Mouse (Mus musculus) left cerebral cortex, adult 9 months (tissue): ENCODE results near the gene Ptpn6.

Source experiments
- DNase-seq, 2 experiments: peaks; one replicate each; pipeline ENCODE4 v3.0.0; 2022; ENCODE audit warnings: low spot score in 2 of 2

Ptpn6 gene

DNA sequence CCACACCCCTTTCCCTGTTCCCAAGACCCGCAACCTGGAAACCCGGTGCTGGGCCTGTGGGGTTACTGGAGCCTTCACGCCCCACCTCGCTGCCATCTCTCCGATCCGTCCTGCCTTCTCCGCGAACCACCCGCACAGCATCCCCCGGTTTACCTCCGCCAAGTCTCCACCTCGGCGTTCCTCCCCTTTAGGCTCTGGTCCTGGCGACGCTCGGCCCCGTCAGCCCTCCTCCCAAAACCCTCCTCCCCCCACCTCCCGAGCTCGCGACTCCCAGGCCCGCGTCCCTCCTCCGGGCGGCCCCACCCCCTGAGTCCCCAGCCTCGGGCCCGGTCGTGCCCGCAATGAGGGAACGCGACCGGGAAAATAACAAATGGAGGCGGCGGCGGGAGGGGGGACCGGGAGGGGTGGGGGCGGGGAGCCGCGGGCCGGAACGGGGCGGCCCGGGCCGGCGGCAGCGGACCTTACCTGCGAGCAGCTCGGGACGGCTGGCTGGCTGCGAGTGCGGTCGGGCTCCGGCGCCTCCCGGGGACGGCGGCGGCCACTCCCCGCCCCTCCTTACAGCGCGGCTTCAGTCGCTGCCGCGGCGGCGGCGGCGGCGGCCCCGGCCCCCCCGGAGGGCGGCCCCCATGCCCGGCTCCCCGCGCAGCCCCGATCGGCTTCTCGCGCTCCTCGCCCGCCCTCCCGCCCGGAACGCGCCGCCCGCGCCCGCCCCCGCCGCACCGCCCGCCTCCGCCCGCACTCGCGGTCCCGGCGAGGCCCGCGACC, 17.5 kb upstream of the Ptpn6 start, which contains the start of the genes Gm45234 and Atn1:
Gm45234 (minus strand) TSS at position 191 of the 765 bp plus-strand sequence.
Atn1 (minus strand) TSS at position 694 of the 765 bp plus-strand sequence.
- DNase-seq, result no peak

DNA sequence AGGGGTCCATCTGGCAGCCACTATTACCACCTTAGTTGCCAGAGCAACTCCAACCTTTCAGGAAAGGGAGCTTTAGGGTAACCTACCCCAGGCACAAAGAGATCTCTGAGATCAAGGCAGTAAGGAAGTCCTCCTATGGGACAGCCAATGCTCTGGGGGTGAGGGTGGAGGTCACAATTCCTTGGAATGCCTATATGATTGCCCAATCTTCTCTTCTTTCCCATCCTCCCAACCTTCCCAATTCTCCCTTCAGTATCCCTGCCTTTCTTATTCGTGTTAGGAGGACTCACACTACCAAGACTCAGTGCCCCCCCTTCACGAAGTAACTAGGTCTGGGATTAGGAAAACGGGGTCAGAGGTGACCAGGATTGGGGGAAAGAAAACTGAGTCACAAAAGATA, 16.8 kb upstream of the Ptpn6 start:
- no peak for DNase-seq

DNA sequence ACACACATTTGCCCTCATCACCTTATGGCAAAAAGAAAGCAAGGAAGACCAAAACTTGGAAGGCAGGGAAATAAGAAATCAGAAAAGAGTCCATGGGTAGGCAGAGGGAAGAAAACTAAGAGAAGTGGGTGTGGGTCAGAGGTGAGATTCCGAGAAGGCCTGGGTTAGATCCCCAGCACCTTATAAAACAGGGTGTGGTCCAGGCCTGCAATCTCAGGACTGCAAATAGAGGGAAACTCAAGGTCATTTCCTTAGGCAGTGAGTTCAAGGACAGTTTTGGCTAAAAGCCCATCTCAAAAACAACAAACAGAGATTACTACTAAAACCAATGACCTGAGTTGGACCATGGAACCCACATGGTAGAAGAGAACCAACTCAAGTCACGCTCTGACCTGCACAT, 15.3 kb upstream of the Ptpn6 start:
- DNase-seq, result no peak

DNA sequence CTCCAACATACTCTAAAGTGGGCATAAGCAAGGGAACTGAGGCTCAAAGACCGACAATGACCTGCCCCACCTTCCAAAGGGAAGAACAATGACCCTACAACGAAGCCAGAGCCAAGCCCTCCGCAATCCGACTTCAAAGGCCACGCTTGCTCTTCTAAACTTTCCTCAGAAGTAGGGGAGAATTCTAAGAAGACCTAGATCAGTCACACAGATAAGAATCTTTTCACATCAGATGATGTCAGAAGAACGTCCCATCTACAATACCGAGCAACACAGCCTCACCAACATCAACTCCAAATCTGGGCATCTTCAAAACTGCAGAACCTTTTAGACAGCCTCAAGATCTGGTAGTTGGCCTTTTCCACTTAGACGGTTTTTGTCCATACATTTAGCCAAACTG, 11.9 kb upstream of the Ptpn6 start:
- DNase-seq, result no peak

DNA sequence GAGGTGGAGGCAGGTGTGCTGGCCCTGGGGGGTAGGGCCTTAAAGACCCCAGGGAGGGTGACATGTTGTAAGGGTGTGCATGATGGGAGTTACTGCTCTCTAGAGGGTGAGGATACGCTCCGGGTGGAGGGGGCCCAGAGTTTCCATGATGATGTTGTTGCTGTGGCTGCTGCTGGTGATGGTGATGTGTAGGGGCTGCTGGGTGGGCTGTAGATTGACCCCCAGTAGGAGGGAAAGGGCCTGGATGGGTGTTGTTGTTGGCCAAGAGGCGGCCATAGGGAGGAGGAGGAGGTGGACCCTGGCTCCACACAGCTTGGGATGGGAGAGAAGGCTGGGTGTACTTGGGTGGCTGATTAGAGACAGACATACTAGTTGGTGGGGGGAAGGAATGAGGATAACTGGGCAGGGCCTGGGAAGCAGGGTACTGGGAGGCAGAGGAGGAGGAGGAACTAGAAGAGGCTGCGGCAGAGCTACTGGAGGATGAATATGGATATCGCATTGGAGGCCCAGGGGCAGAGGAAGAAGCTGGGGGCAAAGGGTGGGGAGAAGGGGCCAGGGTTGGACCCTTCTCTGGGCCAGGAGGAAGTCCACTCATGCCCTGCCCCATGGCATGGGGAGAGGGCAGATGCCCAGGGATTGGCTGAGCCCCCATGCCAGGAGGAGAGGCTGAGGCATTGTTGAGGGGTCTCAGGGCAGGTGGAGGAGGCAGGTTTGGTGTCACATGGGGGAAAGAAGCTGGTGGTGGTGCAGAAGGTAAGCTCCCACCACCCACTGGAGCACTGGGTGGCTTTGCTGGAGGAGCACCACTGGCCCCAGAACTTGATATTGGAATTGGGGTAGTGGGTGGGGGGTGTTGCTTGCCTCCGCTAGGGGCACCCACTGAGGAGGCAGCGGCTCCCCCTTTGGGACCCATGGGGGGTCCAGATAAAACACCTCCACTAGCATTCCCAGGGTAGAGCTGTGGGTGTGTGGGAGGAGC, 8.4 kb upstream of the Ptpn6 start:
- no peak for DNase-seq

DNA sequence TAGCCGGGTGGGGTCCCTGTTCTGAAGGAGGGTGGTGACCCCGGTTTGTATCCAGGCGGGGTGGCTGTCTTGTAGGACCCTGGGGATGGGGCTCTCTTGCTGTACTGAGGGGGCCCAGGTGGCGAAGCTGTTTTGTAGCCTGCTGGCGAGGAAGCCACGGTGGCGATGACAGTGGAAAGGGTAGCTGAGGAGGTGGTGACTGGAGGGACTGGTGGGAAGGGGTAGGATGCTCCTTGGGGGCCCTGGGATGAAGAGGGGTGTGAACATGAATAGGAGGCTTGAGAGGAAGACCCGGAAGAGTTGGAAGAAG, 7.7 kb upstream of the Ptpn6 start:
- no peak for DNase-seq

DNA sequence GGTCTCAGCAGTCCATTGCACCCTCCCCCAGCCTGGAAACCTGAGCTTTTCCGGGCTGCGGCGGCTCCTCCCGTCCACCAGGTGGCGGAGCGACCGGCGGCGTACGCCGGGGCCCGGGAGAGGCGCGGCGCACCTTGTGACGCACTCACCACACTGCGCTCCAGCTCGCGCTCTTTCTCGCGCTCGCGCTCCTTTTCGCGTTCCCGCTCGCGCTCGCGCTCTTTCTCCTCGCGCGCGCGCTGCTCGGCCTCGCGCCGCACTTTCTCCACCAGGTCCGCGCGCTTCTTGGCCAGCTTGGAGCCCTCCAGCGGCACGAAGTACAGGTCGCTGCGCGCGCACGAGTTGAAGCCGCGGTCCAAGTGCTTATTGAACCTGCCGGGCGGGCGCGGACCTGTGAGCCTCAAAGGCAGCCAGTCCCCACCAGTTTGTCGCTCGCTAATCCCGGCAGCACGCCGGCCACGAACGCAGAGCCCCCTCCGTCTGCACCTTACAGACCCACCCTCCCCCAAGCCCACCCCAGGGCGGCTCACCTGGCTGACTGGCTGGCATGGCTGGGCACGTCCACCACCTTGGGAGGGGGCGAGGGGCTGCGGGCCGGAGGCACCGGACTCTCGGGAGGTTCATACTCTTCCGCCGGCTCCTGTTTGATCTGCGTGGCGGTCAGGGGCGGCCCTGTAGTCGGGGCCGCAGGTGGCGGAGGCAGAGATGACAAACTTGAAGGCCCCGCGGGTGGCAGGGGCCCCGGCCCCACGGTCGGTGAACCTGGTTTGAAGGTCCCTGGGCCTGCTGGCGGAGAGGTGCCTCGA, 7.2 kb upstream of the Ptpn6 start:
- DNase-seq, result peak; percentile 86 to 93

DNA sequence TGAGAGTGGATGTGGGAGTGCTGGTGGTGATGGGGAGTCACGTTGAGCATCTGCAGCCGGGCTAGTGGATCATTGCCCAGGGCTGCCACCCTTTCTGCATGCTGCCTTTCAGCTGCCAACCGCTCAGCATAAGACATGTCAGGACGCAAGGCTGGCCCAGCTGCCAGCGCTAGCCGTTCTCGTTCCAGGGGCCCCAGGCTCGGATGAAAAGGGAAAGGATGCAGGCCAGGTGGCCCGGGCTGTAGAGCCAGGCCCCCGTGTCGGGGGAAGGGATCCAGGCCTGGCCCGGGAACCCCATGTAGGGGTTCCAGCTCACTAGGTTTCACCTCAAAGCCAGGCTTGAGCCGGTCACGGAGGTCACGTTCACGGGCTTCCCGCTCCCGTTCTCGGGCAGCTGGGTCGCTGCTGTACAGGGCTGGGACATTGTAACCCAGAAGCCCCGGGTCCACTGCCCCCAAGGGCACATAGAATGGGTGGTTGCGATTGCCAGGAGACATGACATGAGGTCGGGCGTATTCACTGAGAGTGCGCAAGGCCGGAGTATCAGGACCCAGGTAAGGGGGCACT, 6.3 kb upstream of the Ptpn6 start:
- DNase-seq, result peak in 1 of 2 experiments; percentile 45

DNA sequence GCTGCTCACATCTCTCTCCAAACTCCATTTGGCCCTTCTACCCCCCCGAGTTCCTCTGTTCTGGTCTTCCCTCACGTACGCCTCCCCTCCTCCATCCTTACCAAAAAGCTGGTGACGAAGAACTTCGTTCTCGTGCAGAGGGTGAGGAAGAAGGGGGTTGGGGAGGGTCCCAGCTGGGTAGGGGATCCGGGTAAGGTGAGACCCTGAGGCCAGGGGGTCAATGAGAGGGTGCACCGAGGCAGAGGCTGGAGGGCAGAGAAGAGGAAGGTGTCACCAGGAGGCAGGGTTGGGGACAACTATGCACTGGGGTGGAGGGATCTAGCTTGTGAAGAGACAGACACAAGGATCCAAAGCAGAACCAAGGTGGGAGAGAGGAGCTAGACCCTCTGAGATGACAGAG, 5.1 kb upstream of the Ptpn6 start:
- no peak for DNase-seq

DNA sequence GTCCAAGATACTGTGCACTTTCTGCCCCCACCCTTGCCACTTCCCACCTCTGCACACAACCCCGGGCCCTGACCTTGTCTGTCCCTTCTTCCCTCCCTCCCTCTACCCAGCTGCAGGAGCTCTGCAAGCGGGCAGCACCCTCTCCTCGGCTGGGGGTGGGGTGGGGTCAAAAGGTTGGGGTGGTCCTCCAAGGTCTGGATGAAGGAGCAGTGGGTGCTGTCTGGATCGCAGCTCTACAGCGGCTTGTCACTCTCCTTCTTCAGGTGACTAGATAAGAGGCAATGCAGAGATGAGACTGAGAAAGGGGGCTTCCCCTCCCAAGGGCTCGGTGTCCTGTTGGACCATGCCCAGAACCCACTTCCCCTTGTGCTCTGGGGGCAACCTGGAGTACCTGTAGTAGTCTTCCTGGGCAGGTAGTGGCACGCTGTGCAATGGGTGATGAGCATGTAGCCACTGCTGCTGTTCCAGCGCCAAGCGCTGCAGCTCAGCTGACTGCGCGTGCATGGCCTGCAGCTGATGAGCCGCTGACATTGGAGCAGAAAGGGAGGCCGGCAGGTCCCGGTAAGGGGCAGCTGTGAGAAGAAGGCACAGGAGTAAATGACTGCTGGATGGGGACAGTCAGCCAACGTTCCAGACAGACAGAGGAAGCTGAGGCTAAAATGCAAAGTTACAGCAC, 4.5 kb upstream of the Ptpn6 start:
- DNase-seq, result no peak

DNA sequence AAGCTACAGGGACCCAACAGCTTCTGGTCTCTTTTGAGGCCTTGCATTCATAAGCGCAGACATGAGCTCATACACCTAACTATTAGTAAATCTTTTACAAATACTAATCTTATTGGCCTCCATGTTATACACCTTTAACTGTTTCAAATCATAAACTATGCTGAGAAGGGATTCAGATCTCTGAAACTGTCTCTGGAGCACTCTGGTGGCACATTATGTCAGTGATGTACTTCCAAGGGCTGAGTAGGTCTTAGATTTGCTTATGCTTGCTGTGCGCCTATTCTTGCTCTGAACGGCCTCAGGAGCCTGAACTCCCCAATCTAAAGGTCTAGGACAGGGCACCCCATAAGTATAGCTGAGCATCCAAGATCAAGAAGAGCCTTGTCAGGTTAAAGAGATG, 3.3 kb upstream of the Ptpn6 start:
- DNase-seq, result no peak

DNA sequence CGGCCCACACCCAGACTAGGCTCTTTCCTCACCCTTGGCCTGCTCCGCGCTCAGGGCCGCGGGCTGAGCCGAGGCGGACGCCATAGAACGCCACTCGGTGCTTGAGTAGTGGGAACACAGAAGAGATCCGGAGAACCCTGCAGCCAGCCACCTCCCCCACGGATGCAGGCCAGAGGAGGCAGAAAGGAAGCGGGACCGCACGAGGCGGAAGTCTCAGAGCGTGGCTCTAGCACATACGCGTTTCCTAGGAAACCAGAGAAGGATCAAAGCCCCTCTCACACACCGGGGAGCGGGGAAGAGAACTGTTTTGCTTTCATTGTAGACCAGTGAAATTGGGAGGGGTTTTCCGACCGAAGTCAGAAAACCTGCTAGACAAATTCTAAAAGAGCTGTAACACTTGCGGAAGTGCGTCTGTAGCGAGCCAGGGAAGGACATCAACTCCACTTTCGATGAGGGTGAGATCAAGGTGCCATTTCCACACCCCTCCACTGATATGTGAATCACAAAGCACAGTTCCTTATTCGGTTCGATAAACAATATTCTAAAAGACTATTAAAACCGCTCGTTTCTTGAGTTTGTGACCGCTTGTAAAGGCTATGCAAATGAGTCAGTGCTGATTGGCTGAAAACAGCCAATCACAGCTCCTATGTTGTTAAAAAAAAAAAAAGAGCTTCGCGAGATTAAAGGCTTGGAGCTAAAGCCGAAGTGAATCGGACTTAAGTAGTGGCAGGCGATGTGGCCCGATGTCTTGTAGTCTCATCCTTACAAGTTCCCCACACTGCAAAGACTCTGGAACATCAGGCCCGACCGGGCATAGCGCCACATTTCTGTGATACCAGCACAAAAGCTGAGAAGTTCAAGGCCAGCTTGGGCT, 2.6 kb upstream of the Ptpn6 start, which contains the start of gene Grcc10:
Grcc10 (minus strand) TSS at position 487 of the 874 bp plus-strand sequence.
- DNase-seq, result peak; percentile 84 to 92

DNA sequence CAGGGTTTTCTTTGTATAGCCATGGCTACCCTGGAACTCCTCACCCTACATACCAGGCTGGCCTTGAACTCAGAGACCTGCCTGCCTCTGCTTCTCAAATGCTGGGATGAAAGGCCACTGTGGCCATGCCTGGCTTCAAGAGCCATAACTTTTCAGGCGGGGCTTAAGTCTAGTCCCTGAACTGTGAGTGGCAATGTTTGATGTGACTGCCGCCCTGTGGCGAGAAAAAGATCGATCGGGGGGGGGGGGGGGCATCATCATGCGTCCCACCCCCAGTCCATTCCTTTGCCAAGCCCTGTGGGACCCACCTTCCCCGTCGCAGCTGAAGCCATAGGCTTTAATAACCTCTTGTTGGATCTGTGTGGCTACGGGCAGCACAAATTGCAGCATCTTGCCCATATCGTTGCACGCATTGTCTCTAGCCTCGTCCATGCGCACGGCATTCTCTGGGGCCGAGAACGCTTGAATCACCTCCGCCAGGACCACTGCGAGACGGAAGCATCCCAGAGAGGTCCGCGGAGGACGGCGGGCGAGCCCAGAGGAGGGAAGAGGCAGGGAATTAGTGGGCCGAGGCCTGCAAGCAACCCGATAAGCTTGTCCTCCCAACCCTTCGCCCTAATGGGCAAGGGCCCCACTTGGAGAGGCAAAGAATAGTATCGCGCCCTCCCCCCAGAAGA, 1.8 kb upstream of the Ptpn6 start:
- DNase-seq, result peak in 1 of 2 experiments; percentile 64

DNA sequence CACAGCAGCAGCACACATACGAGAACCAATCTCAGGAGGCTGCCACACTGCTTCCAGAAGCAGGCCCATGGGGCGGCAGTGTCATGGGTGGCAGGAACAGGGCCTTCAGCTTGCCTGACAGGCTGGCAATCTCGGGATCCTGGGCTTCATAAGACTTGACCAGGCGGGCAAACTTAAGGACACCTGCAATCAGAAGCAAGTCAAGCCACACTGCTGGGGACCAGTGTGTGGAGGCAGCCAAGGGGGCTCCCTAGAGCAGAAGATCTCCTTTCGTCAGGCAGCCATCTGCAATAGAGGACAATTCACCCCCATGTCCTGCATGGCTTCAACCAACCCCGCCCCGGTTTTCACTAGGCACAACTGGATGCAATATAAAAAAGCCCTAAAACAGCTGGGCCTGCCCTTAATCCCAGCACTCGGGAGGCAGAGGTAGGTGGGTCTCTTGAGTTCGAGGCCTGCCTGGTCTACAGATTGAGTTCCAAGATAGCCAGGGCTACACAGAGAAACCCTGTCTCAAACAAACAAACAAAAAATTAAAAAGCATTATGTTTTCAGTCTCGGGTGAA, 800 bp upstream of the Ptpn6 start:
- DNase-seq, result no peak

DNA sequence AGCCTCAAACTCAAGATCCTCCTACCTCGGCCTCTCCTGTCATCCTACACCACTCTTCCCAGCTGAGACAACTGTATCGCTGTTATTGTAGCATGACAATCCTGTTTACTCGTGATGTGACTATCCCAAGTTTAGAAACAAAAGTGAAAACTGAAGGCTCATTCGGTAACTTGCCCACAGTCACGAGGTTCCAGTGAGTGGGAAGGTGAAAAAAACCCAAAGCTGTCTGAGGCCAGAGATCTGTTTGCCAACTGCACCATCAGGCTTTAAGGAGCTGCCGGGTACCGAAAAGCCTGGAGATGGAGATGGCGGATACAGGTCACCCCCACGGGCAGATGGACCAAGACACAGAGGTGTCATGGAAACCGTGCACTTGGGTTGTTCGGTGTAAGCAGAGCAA, 1.5 kb downstream of the Ptpn6 start:
- DNase-seq, result peak in 1 of 2 experiments; percentile 53

DNA sequence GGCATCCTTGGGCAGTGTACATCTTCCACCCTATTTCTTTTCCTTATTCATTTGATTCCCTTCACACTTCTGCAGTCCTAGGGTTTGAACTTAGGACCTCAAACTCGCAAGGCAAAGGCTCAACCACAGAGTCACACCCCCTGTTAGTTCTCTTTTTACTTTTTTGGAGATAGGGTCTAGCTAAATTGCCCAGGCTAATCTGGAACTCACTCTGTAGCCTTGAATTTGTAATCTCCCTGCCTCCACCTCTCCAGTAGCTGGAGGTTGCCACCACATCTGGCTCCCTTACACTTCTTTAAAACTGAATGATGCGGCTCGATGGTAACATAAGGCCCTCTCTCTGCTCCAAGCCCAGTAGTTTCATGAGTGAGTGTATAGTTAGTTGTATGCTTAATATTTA, 4.1 kb downstream of the Ptpn6 start:
- DNase-seq, result no peak

DNA sequence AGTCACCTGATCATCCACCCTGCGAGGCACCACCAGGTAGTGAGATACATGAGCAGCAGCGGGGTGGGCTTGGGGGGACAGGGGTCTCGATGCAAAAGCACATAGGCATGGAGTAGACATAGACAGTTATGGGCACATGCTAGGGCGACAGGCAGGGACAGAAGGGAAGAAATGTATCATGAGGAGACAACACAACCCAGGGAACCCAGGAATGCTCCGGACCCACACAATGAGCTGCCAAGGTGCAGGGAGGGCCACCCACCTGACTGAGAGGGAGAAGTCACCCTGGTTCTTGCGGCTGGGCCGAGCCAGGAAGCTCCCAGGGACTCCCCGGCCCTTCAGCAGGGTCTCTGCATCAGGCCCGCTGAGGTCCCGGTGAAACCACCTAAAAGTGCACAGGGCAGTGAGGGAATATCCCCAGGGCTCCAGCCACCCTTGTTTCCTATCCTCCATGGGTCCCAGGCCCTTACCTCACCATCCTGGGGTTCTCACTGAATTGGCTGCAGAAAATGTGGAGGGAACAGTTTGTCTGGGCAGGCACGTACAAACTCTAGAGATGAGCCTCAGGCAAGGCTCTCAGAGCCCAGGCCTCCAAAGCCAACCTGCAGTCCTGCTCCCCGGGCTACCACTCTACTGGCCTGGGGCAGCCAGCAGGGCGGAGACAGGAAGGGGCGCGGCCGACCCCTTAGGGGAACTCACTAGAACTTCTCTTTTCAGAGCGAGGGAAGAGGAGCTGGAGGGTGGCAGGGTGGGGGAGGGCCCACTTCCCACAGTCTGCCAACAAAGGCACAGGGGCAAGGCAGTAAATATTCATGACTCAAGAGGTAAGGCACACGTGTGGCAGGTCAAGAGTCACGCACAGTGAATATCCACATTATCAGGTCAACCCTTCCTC, 5.8 kb downstream of the Ptpn6 start:
- DNase-seq, result no peak

DNA sequence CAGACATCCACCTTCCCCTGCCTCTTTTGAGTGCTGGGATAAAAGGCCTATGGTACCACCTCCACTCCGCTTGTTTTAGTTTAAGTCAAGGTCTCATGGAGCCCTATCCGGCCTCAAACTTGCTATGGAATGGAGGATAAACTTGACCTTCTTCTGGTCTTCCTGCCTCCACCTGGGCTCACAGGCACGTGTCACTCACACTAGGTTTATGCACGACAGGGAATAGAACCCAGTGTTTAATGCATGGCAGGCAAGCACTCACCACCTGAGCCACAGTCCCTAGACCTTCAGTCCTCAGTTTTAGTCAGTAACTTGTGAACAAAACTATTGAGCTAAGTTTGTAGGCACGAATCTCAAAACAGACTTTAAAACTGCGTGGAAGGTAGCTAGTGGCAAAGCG, 7.5 kb downstream of the Ptpn6 start:
- DNase-seq, result no peak
